Mouse (Mus musculus) cortical plate, adult 2 months (tissue): Measurements from ENCODE around the gene Dohh.

Experiments used
- CTCF ChIP-seq: fragments of 200-500 bp; IDR thresholded peaks from 2 replicates; pipeline ENCODE4 v1.5.1; 2011; ENCODE audit warnings: mild to moderate bottlenecking, control low read depth, low read length; ENCODE audit not compliant: insufficient read depth; ENCODE audit errors: extremely low read depth
- POLR2A ChIP-seq: fragments of 200-500 bp; IDR thresholded peaks from 2 replicates; pipeline ENCODE4 v1.6.1; 2011; ENCODE audit warnings: mild to moderate bottlenecking, low read length, control low read depth; ENCODE audit not compliant: insufficient read depth; ENCODE audit errors: extremely low read depth

GRCm38 (mm10) chr10:81400371-81401204 is 16.4 kb downstream of the Dohh start:
- TF ChIP-seq CTCF (no peak), POLR2A (no peak)
